Mouse (Mus musculus): ENCODE measurements around the gene Cacna2d3.

GRCm38 (mm10) chr14:29438251-29438650 is 283.4 kb downstream of the Cacna2d3 start:
- TF ChIP-seq ZNF384 (IDR thresholded peaks at IDR 0.05; ENCODE audit: low read depth, low read length) (no peak), MAFK (IDR thresholded peaks at IDR 0.05; ENCODE audit: insufficient read depth, low read depth, low read length) (no peak)

Measured in ES-E14 (cell line).